Mouse (Mus musculus) intestine, embryonic 16.5 days (tissue): ENCODE data around the gene Lima1. TPM values are rescaled to one million over a fixed set of nuclear protein-coding genes. Genes with fewer than 3 reads are reported as not detected.
"Not testable (repeated sequence)": the region's sequence is repeated elsewhere in the genome, so short reads cannot be mapped to it uniquely, and the experiment has no call there.

Experiments
- ATAC-seq: fragments of 200-750 bp; cut with Nextera tagmentation; 2 replicates; pipeline ENCODE4 v1.8.0; 2017; ENCODE audit warnings: moderate TSS enrichment, moderate library complexity
- H3K27ac ChIP-seq: fragments of 300-500 bp; sonication (generic); 2 replicates; pipeline ENCODE4 v1.5.1; 2014; ENCODE audit warnings: mild to moderate bottlenecking, low read length
- H3K27me3 ChIP-seq: fragments of 300-500 bp; sonication (generic); replicated peaks from 2 replicates; pipeline ENCODE4 v1.6.1; 2014; ENCODE audit warnings: low read length, control low read depth, mixed read lengths; ENCODE audit not compliant: control insufficient read depth, insufficient read depth
- H3K36me3 ChIP-seq: fragments of 300-500 bp; sonication (generic); 2 replicates; pipeline ENCODE4 v1.6.1; 2014; ENCODE audit warnings: low read length, control low read depth; ENCODE audit not compliant: control insufficient read depth, insufficient read depth
- H3K4me1 ChIP-seq: fragments of 300-500 bp; sonication (generic); 2 replicates; pipeline ENCODE4 v1.6.1; 2014; ENCODE audit warnings: low read length, control low read depth, mixed read lengths; ENCODE audit not compliant: control insufficient read depth, insufficient read depth
- H3K4me2 ChIP-seq: fragments of 300-500 bp; sonication (generic); 2 replicates; pipeline ENCODE4 v1.6.1; 2014; ENCODE audit warnings: low read depth, low read length, control low read depth
- H3K4me3 ChIP-seq: fragments of 300-500 bp; sonication (generic); 2 replicates; pipeline ENCODE4 v1.5.1; 2014; ENCODE audit warnings: mild to moderate bottlenecking, low read length
- H3K9ac ChIP-seq: fragments of 300-500 bp; sonication (generic); 2 replicates; pipeline ENCODE4 v1.6.1; 2014; ENCODE audit warnings: low read depth, low read length
- H3K9me3 ChIP-seq: fragments of 300-500 bp; sonication (generic); 2 replicates; pipeline ENCODE4 v1.6.1; 2016; ENCODE audit warnings: low read length, control low read depth; ENCODE audit not compliant: control insufficient read depth
- WGBS: fragments of 180-500 bp; shearing (Covaris S2); extraction: QIAGEN DNeasy Blood & Tissue Kit; methylation state at CpG from one replicate; pipeline ENCODE4 v1.1.7; 2014; 5-methylcytosine and 5-hydroxymethylcytosine counted together
- polyA plus RNA-seq: library from polyadenylated mRNA; unstranded; fragments of >200 nt; fragmentation: Nextera tagmentation; extraction: Ambion mirVana; gene quantifications from 2 replicates; pipeline ENCODE4 v1.2.1, GENCODE M21; 2015

The Lima1 gene
- polyA plus RNA-seq, 1 experiment from 2014 or later, result 105 TPM

- H3K9ac ChIP-seq, result no peak overlapping the region
- peak; percentile 41; the same call in 1 of the 2 replicates for ATAC-seq
- WGBS, result 2% methylated on average over 4 of the region's 4 CpGs
Observed at GRCm38 (mm10) chr15:99904333-99904732, 29.1 kb upstream of the Lima1 start.

GRCm38 (mm10) chr15:99903227-99903626, 28.0 kb upstream of the Lima1 start:
- no peak overlapping the region for H3K4me3 ChIP-seq
- ATAC-seq, result no peak
- no peak overlapping the region for H3K27ac ChIP-seq
- peaks cover 4% of the 10 kb centered on the region; the same call in 1 of the 2 replicates for H3K4me1 ChIP-seq
- 83% methylated on average over 5 of the region's 5 CpGs for WGBS
- no peaks in the 10 kb centered on the region for H3K9me3 ChIP-seq
- no peaks in the 10 kb centered on the region for H3K36me3 ChIP-seq
- no peak overlapping the region for H3K9ac ChIP-seq
- no peak overlapping the region for H3K4me2 ChIP-seq
- no peaks in the 10 kb centered on the region for H3K27me3 ChIP-seq

More at GRCm38 (mm10) chr15:99904333-99904732, 29.1 kb upstream of the Lima1 start:
- Histone ChIP-seq H3K4me3 (no peak overlapping the region), H3K27me3 (no peaks in the 10 kb centered on the region), H3K4me2 (no peak overlapping the region), H3K36me3 (no peaks in the 10 kb centered on the region), H3K27ac (no peak overlapping the region; the same call in 1 of the 2 replicates), H3K4me1 (peaks cover 4% of the 10 kb centered on the region; the same call in 1 of the 2 replicates), H3K9me3 (no peaks in the 10 kb centered on the region)

- Histone ChIP-seq H3K9ac (no peak overlapping the region), H3K4me2 (no peak overlapping the region), H3K4me3 (no peak overlapping the region), H3K36me3 (no peaks in the 10 kb centered on the region), H3K27ac (no peak overlapping the region), H3K27me3 (no peaks in the 10 kb centered on the region), H3K4me1 (peaks cover 4% of the 10 kb centered on the region; the same call in 1 of the 2 replicates), H3K9me3 (no peaks in the 10 kb centered on the region)
- no peak for ATAC-seq
- 60% methylated on average over 5 of the region's 5 CpGs for WGBS
Observed at GRCm38 (mm10) chr15:99902786-99903185, 27.5 kb upstream of the Lima1 start.

- Histone ChIP-seq H3K4me2 (no peak overlapping the region), H3K9me3 (no peaks in the 10 kb centered on the region), H3K4me1 (0 out of 2 replicates have a peak, but pooled peaks cover 7% of the 10 kb centered on the region), H3K27me3 (no peaks in the 10 kb centered on the region), H3K4me3 (no peak overlapping the region), H3K27ac (no peak overlapping the region), H3K36me3 (no peaks in the 10 kb centered on the region), H3K9ac (no peak overlapping the region)
- ATAC-seq, result no peak
Observed at GRCm38 (mm10) chr15:99896621-99897020, 21.4 kb upstream of the Lima1 start.

- Histone ChIP-seq H3K27me3 (no peaks in the 10 kb centered on the region), H3K4me2 (peak overlapping the region; percentile 53; the same call in 1 of the 2 replicates), H3K27ac (peak overlapping the region; percentile 94), H3K36me3 (no peaks in the 10 kb centered on the region), H3K4me3 (no peak overlapping the region), H3K9me3 (no peaks in the 10 kb centered on the region), H3K4me1 (peaks cover 17% of the 10 kb centered on the region; the same call in 1 of the 2 replicates), H3K9ac (no peak overlapping the region)
- whole genome bisulfite sequencing, result 71% methylated on average over 3 of the region's 3 CpGs
- no peak for ATAC-seq
Observed at GRCm38 (mm10) chr15:99891355-99891754, 16.1 kb upstream of the Lima1 start.

- Histone ChIP-seq H3K9me3 (no peaks in the 10 kb centered on the region), H3K9ac (peak overlapping the region; percentile 53; the same call in 1 of the 2 replicates), H3K4me2 (peak overlapping the region; percentile 53), H3K4me3 (peak overlapping the region; percentile 29), H3K27me3 (no peaks in the 10 kb centered on the region), H3K36me3 (no peaks in the 10 kb centered on the region), H3K27ac (peak overlapping the region; percentile 94), H3K4me1 (peaks cover 17% of the 10 kb centered on the region; the same call in 1 of the 2 replicates)
- WGBS, result 35% methylated on average over 19 of the region's 19 CpGs
- ATAC-seq, result peak; percentile 87
Observed at GRCm38 (mm10) chr15:99890412-99891236, 15.4 kb upstream of the Lima1 start.

GRCm38 (mm10) chr15:99889275-99889874, 14.1 kb upstream of the Lima1 start:
- no peak overlapping the region for H3K4me3 ChIP-seq
- H3K27me3 ChIP-seq, result no peaks in the 10 kb centered on the region
- H3K9ac ChIP-seq, result peak overlapping the region; percentile 43
- H3K36me3 ChIP-seq, result no peaks in the 10 kb centered on the region
- H3K4me2 ChIP-seq, result peak overlapping the region; percentile 27; the same call in 1 of the 2 replicates
- H3K27ac ChIP-seq, result peak overlapping the region; percentile 76
- ATAC-seq, result no peak
- H3K9me3 ChIP-seq, result no peaks in the 10 kb centered on the region
- 34% methylated on average over 8 of the region's 8 CpGs for WGBS
- peaks cover 17% of the 10 kb centered on the region; the same call in 1 of the 2 replicates for H3K4me1 ChIP-seq

GRCm38 (mm10) chr15:99887130-99887529, 11.9 kb upstream of the Lima1 start:
- WGBS, result 84% methylated on average over 2 of the region's 2 CpGs
- peaks cover 10% of the 10 kb centered on the region; the same call in 1 of the 2 replicates for H3K4me1 ChIP-seq
- ATAC-seq, H3K9me3 ChIP-seq, H3K27me3 ChIP-seq, H3K36me3 ChIP-seq, H3K4me3 ChIP-seq, H3K4me2 ChIP-seq, H3K27ac ChIP-seq, H3K9ac ChIP-seq: not testable (repeated sequence)

- ATAC-seq, result no peak
- H3K27ac ChIP-seq, result no peak overlapping the region
- H3K4me1 ChIP-seq, result no peaks in the 10 kb centered on the region
- WGBS, result 74% methylated on average over 12 of the region's 12 CpGs
- H3K9me3 ChIP-seq, result no peaks in the 10 kb centered on the region
- H3K9ac ChIP-seq, result no peak overlapping the region
- no peaks in the 10 kb centered on the region for H3K36me3 ChIP-seq
- no peak overlapping the region for H3K4me2 ChIP-seq
- no peaks in the 10 kb centered on the region for H3K27me3 ChIP-seq
- no peak overlapping the region for H3K4me3 ChIP-seq
Observed at GRCm38 (mm10) chr15:99884038-99884437, 8.8 kb upstream of the Lima1 start.
